Mouse (Mus musculus) cerebellum, adult 9-11 months (tissue): ENCODE data around the gene Cox7a2.

ENCODE experiments used
- DNase-seq: peaks from one replicate; pipeline ENCODE4 v3.0.0; 2022

Cox7a2 gene

GRCm38 (mm10) chr9:79759385-79760005 is at the start of gene Cox7a2:
Gene Cox7a2, minus strand, starts transcription at chr9:79759878.
- DNase-seq, result peak; percentile 96

- DNase-seq, result no peak
These were observed 49.7 kb upstream of the Cox7a2 start for GRCm38 (mm10) chr9:79809411-79809810.

GRCm38 (mm10) chr9:79807178-79807577 is 47.5 kb upstream of the Cox7a2 start:
- no peak for DNase-seq

- DNase-seq, result no peak
These were observed 46.8 kb upstream of the Cox7a2 start for GRCm38 (mm10) chr9:79806317-79807075.

GRCm38 (mm10) chr9:79805426-79805825 is 45.7 kb upstream of the Cox7a2 start:
- no peak for DNase-seq

- DNase-seq, result no peak
These were observed 36.9 kb upstream of the Cox7a2 start for GRCm38 (mm10) chr9:79796461-79797135.

GRCm38 (mm10) chr9:79795076-79795475 is 35.4 kb upstream of the Cox7a2 start:
- no peak for DNase-seq

GRCm38 (mm10) chr9:79792841-79793835 is 33.5 kb upstream of the Cox7a2 start, which contains the start of gene Tmem30a:
Gene Tmem30a, minus strand, starts transcription at chr9:79793507.
- peak; percentile 99 for DNase-seq

GRCm38 (mm10) chr9:79785794-79786085 is 26.1 kb upstream of the Cox7a2 start:
- DNase-seq, result no peak

- DNase-seq, result no peak
These were observed 25.5 kb upstream of the Cox7a2 start for GRCm38 (mm10) chr9:79784934-79785793.

- DNase-seq, result no peak
These were observed 24.8 kb upstream of the Cox7a2 start for GRCm38 (mm10) chr9:79784439-79784838.

- no peak for DNase-seq
These were observed 19.7 kb upstream of the Cox7a2 start for GRCm38 (mm10) chr9:79779354-79779753.

GRCm38 (mm10) chr9:79766991-79767545 is 7.4 kb upstream of the Cox7a2 start:
- no peak for DNase-seq

GRCm38 (mm10) chr9:79765329-79765728 is 5.7 kb upstream of the Cox7a2 start:
- no peak for DNase-seq

- no peak for DNase-seq
These were observed 2.8 kb upstream of the Cox7a2 start for GRCm38 (mm10) chr9:79762519-79762918.

GRCm38 (mm10) chr9:79760076-79760475 is 398 bp upstream of the Cox7a2 start:
- no peak for DNase-seq

- no peak for DNase-seq
These were observed 4.4 kb downstream of the Cox7a2 start for GRCm38 (mm10) chr9:79755311-79755710.

- no peak for DNase-seq
These were observed 7.8 kb downstream of the Cox7a2 start for GRCm38 (mm10) chr9:79751846-79752245.

GRCm38 (mm10) chr9:79750709-79751108 is 9.0 kb downstream of the Cox7a2 start:
- no peak for DNase-seq

GRCm38 (mm10) chr9:79745036-79745435 is 14.6 kb downstream of the Cox7a2 start:
- no peak for DNase-seq

GRCm38 (mm10) chr9:79735608-79736007 is 24.1 kb downstream of the Cox7a2 start:
- no peak for DNase-seq
